Mouse (Mus musculus): ENCODE measurements around the gene Ubtf.

- TF ChIP-seq CTCF (IDR thresholded peaks at IDR 0.05; ENCODE audit: borderline replicate concordance, insufficient read depth, low read depth, low read length) (no peak), POLR2A (IDR thresholded peaks at IDR 0.05; ENCODE audit: borderline replicate concordance, insufficient read depth, low read length) (no peak)
These were observed 30.9 kb upstream of the Ubtf start for GRCm38 (mm10) chr11:102350416-102350815.
